Mouse (Mus musculus) limb, embryonic 12.5 days (tissue): ENCODE results near the gene Mcoln1. TPM values are rescaled to one million over a fixed set of nuclear protein-coding genes. Genes with fewer than 3 reads are reported as not detected.

Source experiments
- ATAC-seq: fragments of 200-750 bp; cut with Nextera tagmentation; 2 replicates; pipeline ENCODE4 v1.8.0; 2017; ENCODE audit warnings: low read depth, moderate TSS enrichment; ENCODE audit not compliant: insufficient number of reproducible peaks, insufficient read depth, low FRiP score, low TSS enrichment
- H3K27ac ChIP-seq: fragments of 300-500 bp; sonication (generic); 2 replicates; pipeline ENCODE4 v1.5.1; 2016; ENCODE audit warnings: mild to moderate bottlenecking, moderate library complexity
- H3K27me3 ChIP-seq: fragments of 300-500 bp; sonication (generic); 2 replicates; pipeline ENCODE4 v1.6.1; 2016; ENCODE audit warnings: mild to moderate bottlenecking, moderate library complexity
- H3K36me3 ChIP-seq: fragments of 300-500 bp; sonication (generic); 2 replicates; pipeline ENCODE4 v1.6.1; 2016; ENCODE audit warnings: mild to moderate bottlenecking, moderate library complexity
- H3K4me1 ChIP-seq: fragments of 300-500 bp; sonication (generic); replicated peaks from 2 replicates; pipeline ENCODE4 v1.6.1; 2016
- H3K4me2 ChIP-seq: fragments of 300-500 bp; sonication (generic); 2 replicates; pipeline ENCODE4 v1.6.1; 2016; ENCODE audit warnings: mild to moderate bottlenecking, moderate library complexity
- H3K4me3 ChIP-seq: fragments of 300-500 bp; sonication (generic); replicated peaks from 2 replicates; pipeline ENCODE4 v1.5.1; 2016; ENCODE audit warnings: mild to moderate bottlenecking
- H3K9ac ChIP-seq: fragments of 300-500 bp; sonication (generic); replicated peaks from 2 replicates; pipeline ENCODE4 v1.6.1; 2016; ENCODE audit warnings: mild to moderate bottlenecking, moderate library complexity
- H3K9me3 ChIP-seq: fragments of 300-500 bp; sonication (generic); 2 replicates; pipeline ENCODE4 v1.6.1; 2016; ENCODE audit warnings: mild to moderate bottlenecking, moderate library complexity
- WGBS: fragments of 180-500 bp; shearing (Covaris S2); methylation state at CpG from one replicate; pipeline ENCODE4 v1.1.7; 2016; 5-methylcytosine and 5-hydroxymethylcytosine counted together
- polyA plus RNA-seq: library from polyadenylated mRNA; unstranded; fragments of >200 nt; fragmentation: Nextera tagmentation; extraction: Ambion mirVana; gene quantifications from 2 replicates; pipeline ENCODE4 v1.2.1, GENCODE M21; 2016

The Mcoln1 gene
- polyA plus RNA-seq, 1 experiment from 2014 or later, result 52.9 TPM

GRCm38 (mm10) chr8:3499751-3500150, 506 bp upstream of the Mcoln1 start:
- 5% methylated on average over 8 of the region's 8 CpGs for WGBS
- Histone ChIP-seq H3K4me3 (peak overlapping the region; percentile 77), H3K27ac (peak overlapping the region; percentile 94), H3K27me3 (no peaks in the 10 kb centered on the region), H3K9me3 (peaks cover 19% of the 10 kb centered on the region), H3K9ac (peak overlapping the region; percentile 80), H3K36me3 (peaks cover 48% of the 10 kb centered on the region), H3K4me1 (peaks cover 11% of the 10 kb centered on the region), H3K4me2 (peak overlapping the region; percentile 80)
- 0 out of 2 replicates have a peak, but pooled peaks have one; percentile 0 for ATAC-seq

GRCm38 (mm10) chr8:3502217-3502616, 2.0 kb downstream of the Mcoln1 start:
- H3K27ac ChIP-seq, result no peak overlapping the region
- no peak for ATAC-seq
- no peak overlapping the region for H3K4me2 ChIP-seq
- WGBS, result 57% methylated on average over 4 of the region's 4 CpGs
- H3K4me3 ChIP-seq, result no peak overlapping the region
- H3K4me1 ChIP-seq, result peaks cover 11% of the 10 kb centered on the region
- no peak overlapping the region for H3K9ac ChIP-seq
- H3K9me3 ChIP-seq, result no peaks in the 10 kb centered on the region
- peaks cover 41% of the 10 kb centered on the region for H3K36me3 ChIP-seq
- no peaks in the 10 kb centered on the region for H3K27me3 ChIP-seq

GRCm38 (mm10) chr8:3507979-3508754, 7.9 kb downstream of the Mcoln1 start:
- Histone ChIP-seq H3K27me3 (no peaks in the 10 kb centered on the region), H3K36me3 (peaks cover 81% of the 10 kb centered on the region)
- no peak for ATAC-seq

GRCm38 (mm10) chr8:3514681-3515247, 14.5 kb downstream of the Mcoln1 start:
- H3K27me3 ChIP-seq, result no peaks in the 10 kb centered on the region
- ATAC-seq, result no peak; the same call in 1 of the 2 replicates
- H3K9me3 ChIP-seq, result no peaks in the 10 kb centered on the region
- H3K27ac ChIP-seq, result peak overlapping the region; percentile 84
- peak overlapping the region; percentile 47 for H3K9ac ChIP-seq
- H3K4me2 ChIP-seq, result peak overlapping the region; percentile 85
- H3K36me3 ChIP-seq, result peaks cover 41% of the 10 kb centered on the region
- peak overlapping the region; percentile 56 for H3K4me3 ChIP-seq
- WGBS, result 29% methylated on average over 13 of the region's 13 CpGs
- H3K4me1 ChIP-seq, result peaks cover 6% of the 10 kb centered on the region

More at GRCm38 (mm10) chr8:3507979-3508754, 7.9 kb downstream of the Mcoln1 start:
- WGBS, result 87% methylated on average over 6 of the region's 6 CpGs
- Histone ChIP-seq H3K4me2 (no peak overlapping the region), H3K9me3 (no peaks in the 10 kb centered on the region), H3K4me3 (no peak overlapping the region), H3K9ac (no peak overlapping the region), H3K27ac (no peak overlapping the region), H3K4me1 (no peaks in the 10 kb centered on the region)

- Histone ChIP-seq H3K4me3 (peak within 1 kb of the TSS; percentile 56), H3K4me1 (peaks cover 6% of the 10 kb centered on the region), H3K27me3 (no peaks in the 10 kb centered on the region), H3K4me2 (peak within 1 kb of the TSS; percentile 85), H3K27ac (peak within 1 kb of the TSS; percentile 84), H3K36me3 (peaks cover 37% of the 10 kb centered on the region), H3K9me3 (no peaks in the 10 kb centered on the region), H3K9ac (peak within 1 kb of the TSS; percentile 47)
- under 1% methylated on average over 25 of the region's 25 CpGs for WGBS
- ATAC-seq, result peak; percentile 70
These were observed 15.0 kb downstream of the Mcoln1 start, which contains the start of gene Pnpla6 for GRCm38 (mm10) chr8:3515260-3515671. Gene Pnpla6 (plus strand): TSS chr8:3515384.

DNA sequence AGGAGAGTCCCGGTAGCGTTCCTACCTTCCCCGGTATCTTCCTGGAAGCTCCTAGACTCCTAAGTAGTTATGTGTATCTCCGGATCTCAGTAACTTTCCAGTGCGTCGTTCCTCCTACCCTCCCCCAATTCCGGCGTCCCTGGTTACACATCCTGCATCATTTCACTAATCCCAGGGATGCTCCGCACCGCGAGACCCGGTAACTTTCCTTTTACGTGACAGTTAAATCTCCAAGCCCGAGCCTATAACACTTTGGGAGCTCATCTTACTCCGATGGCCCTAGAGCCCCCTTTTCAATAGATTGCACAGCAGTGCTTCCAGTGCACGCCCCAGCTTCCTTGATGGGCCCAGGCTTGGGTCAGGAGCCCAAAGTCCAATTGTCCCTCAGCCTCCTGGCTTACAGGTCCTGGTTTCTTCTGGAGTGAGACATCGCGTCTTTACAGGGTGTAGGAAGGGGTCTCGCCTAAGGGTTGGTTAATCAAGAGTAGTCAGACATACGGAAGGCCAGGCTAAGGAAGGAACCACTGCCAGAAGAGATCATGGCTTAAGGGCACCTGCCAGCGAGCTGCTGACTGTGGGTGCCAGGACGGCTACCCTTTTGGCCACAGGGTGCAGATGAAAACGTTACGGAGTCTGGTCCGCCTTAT, 15.6 kb downstream of the Mcoln1 start:
- WGBS, result under 1% methylated on average over 25 of the region's 25 CpGs

DNA sequence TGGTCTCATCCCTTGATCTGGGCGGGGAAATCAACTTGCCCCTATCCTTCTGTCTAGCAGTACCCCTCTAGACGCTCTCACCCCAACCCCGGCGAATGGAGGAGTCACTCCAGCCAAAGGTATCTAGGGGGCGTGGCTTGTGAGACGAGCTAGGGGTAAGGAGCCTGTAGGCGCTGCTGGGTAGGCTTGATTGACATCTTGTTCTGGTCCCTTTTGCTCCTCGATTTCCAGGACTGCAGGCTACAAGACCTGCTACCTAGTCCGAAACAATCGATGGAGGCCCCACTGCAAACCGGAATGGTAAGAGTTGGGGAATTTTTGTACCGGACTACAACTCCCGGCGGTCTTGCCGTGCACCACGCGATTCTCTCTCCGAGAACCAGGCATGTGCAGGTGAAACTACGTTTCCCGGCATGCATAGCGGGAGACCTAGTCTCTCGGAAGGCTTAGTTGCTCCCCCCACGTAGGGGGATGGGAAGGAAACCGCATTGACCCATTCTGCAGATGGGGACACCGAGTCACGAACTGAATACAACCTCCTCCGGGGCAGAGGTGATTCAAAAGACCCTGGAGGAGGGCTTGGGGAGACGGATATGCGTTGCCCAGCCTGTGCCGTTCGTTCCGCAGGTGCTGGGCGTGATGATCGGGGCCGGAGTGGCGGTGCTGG, 16.3 kb downstream of the Mcoln1 start:
- no peaks in the 10 kb centered on the region for H3K9me3 ChIP-seq
- ATAC-seq, result peak; percentile 89
- H3K4me2 ChIP-seq, result peak overlapping the region; percentile 85
- peak overlapping the region; percentile 84 for H3K27ac ChIP-seq
- peaks cover 32% of the 10 kb centered on the region for H3K36me3 ChIP-seq
- WGBS, result 4% methylated on average over 36 of the region's 36 CpGs
- H3K4me3 ChIP-seq, result peak overlapping the region; percentile 56
- H3K4me1 ChIP-seq, result peaks cover 6% of the 10 kb centered on the region
- peak overlapping the region; percentile 55 for H3K9ac ChIP-seq
- H3K27me3 ChIP-seq, result no peaks in the 10 kb centered on the region

More for the DNA sequence above, 15.6 kb downstream of the Mcoln1 start:
- Histone ChIP-seq H3K4me1 (peaks cover 6% of the 10 kb centered on the region), H3K4me3 (peak overlapping the region; percentile 56), H3K9me3 (no peaks in the 10 kb centered on the region), H3K36me3 (peaks cover 32% of the 10 kb centered on the region), H3K27me3 (no peaks in the 10 kb centered on the region), H3K4me2 (peak overlapping the region; percentile 85), H3K27ac (peak overlapping the region; percentile 84), H3K9ac (peak overlapping the region; percentile 47)
- peak; percentile 13 for ATAC-seq

- Histone ChIP-seq H3K36me3 (peaks cover 33% of the 10 kb centered on the region), H3K27me3 (no peaks in the 10 kb centered on the region), H3K4me3 (peak overlapping the region; percentile 56), H3K9ac (peak overlapping the region; percentile 55), H3K9me3 (no peaks in the 10 kb centered on the region), H3K27ac (peak overlapping the region; percentile 41; the same call in 1 of the 2 replicates), H3K4me2 (peak overlapping the region; percentile 85), H3K4me1 (peaks cover 6% of the 10 kb centered on the region)
- WGBS, result 6% methylated on average over 16 of the region's 16 CpGs
- ATAC-seq, result no peak
These were observed 16.8 kb downstream of the Mcoln1 start for GRCm38 (mm10) chr8:3517117-3517495.

GRCm38 (mm10) chr8:3522007-3522697, 21.9 kb downstream of the Mcoln1 start:
- Histone ChIP-seq H3K4me1 (no peaks in the 10 kb centered on the region), H3K27ac (no peak overlapping the region), H3K9me3 (no peaks in the 10 kb centered on the region), H3K9ac (no peak overlapping the region), H3K36me3 (peaks cover 56% of the 10 kb centered on the region), H3K4me2 (no peak overlapping the region), H3K4me3 (no peak overlapping the region), H3K27me3 (no peaks in the 10 kb centered on the region)
- no peak for ATAC-seq
- 92% methylated on average over 13 of the region's 13 CpGs for WGBS

DNA sequence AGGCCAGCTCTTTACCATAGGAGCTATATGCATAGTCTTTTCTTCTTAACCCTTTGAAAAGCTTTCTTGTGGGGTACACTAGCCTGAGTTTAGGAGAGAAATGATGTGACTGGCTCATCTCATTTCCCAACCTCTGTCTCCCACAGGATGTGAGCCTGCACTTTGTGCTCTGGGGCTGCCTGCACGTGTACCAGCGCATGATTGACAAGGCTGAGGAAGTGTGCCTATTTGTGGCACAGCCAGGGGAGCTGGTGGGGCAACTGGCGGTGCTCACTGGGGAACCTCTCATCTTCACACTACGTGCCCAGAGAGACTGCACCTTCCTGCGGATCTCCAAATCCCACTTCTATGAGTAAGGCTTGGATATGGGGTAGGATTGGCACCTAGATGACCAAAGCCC, 30.6 kb downstream of the Mcoln1 start:
- H3K4me2 ChIP-seq, result no peak overlapping the region
- no peaks in the 10 kb centered on the region for H3K9me3 ChIP-seq
- peaks cover 43% of the 10 kb centered on the region for H3K36me3 ChIP-seq
- no peak overlapping the region for H3K4me3 ChIP-seq
- no peak overlapping the region for H3K27ac ChIP-seq
- H3K9ac ChIP-seq, result no peak overlapping the region
- ATAC-seq, result no peak
- no peaks in the 10 kb centered on the region for H3K4me1 ChIP-seq
- no peaks in the 10 kb centered on the region for H3K27me3 ChIP-seq
- WGBS, result 88% methylated on average over 5 of the region's 5 CpGs
